Mouse (Mus musculus): ENCODE data around the gene Fam219a.

Gene Fam219a

DNA sequence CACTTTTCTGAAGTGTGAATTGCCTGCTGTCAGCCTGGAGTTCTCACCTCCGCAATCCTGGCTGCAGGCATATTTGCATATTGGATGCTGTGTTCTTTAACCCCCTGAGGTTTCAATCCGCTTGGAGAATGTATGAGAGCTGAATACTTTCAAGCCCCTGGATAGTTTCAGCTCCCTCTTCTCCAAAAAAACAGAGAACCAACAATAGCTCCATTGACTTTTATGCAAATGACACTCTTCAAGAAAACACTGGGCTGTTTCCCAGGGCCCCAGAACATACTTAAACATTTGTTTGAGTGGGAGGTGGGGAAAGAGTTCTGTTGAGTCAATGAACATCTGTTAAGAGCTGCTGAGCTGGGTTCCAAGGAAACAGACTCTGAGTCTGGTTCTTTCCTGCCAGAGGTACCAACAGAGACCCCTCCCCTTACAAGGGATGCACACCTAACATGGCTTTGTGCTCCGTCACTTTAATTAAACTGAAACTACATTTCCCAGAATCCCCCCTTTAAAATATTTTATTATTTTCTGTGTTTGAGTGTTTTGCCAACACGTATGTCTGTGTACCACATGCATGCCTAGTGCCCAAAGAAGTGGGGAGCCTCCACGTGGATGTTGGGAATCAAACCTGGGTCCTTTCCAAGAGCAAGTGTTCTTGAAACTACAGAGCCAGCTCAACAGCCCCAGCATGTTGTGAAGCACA is 98.5 kb downstream of the Fam219a start:
- no peak for DNase-seq (ENCODE audit: low read depth, low spot score)

DNA sequence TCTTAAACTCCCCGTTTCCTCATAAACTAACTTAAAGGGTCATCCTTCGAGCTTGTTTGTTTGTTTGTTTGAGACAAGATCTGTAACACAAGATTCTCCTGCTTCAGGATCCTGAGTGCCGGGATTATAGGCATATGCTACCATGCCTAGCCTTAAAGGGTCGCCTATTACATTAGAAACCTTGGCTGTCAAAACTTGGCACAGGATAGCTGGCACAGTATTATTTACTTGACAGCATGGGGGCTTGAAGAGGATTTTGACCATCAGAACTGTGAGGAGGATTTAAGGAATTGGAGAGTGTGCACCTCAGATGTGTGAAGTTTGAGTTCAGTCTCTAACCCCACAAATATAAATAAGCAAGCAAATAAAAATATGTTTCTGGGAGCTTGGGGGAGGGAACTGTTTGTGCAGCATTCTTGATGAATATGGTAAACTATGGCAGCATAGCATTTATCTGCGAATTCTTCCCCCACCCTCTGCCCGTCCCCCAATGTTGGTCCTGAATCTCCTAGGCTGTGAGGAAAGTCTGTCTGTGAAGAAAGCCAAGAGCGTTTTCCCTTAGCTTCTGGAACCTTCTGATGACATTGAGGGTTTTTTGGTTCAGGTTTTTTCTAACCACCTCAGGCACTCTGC is 99.2 kb downstream of the Fam219a start:
- DNase-seq (ENCODE audit: low read depth, low spot score): peak; percentile 67

DNA sequence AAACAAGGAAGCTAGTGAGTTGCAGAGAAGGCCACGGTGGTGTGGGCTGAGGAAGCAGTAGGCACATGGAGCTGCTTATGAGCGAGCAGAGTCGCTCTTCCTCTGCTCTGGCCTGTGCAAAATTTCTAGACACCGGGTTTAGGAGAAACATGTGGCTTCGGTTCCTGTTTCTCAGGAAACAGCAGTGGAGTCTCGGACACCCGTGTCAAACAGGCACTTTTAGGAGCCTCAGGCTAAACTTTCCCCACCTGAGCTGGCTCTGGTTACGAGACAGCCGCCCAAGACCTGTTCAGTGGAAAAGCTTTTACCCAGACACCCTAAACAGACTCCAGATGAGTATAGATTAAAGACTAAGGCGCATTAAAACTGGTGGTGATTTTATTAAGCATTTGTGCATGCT is 100.1 kb downstream of the Fam219a start:
- no peak for DNase-seq (ENCODE audit: low read depth, low spot score)

DNA sequence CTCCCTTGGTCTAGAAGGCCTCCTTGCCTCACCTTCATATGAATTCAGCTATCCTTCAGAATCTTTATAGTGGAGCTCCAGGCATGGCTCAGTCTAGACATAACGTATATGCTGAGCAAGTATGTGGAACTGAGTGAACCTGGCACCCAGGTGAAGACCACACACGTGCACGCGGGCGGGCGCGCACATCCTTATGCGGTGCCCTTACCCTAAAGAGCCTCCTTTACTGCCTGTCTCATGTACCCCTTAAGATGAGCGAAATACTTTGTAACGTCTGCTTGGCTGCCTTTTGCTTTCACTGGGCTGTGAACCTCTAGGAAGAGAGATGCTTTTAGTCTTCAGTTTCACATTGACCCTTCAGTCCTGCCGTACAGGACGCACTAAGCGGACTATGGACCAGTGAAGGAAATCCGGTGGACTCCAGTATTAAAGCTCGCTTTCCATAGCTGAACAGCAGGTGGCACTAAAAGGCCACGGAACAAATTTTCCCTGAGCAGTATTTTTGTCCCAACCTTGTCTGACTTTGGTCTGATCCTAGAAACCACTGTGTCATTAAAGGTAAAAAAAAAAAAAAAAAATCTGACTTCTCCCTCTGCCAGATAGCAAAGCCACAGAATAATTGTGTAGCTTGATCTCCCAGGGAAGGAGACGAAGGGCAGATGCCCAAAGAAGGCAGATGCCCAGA is 100.8 kb downstream of the Fam219a start:
- DNase-seq (ENCODE audit: low read depth, low spot score): peak; percentile 30

Data from brain, embryonic 18.5 days (tissue).